ENCODE assay signal across 8 mouse cellular contexts in genomic region chr2:118728337-118728736, GRCm38 (mm10). TPM values are rescaled to one million over a fixed set of nuclear protein-coding genes. Genes with fewer than 3 reads are reported as not detected.
DNase-seq lines count a peak whose midpoint lies in the region; ATAC-seq and TF ChIP-seq lines count a peak whose summit lies in the region.

TSS of gene Plcb2 (minus strand) at chr2:118728438.

- peaks cover 33% of the 10 kb centered on the region for H3K4me1 ChIP-seq in heart, embryonic 13.5 days
- peaks cover 6% of the 10 kb centered on the region; the same call in 1 of the 2 replicates for H3K4me1 ChIP-seq in bone marrow, adult 2 months (ENCODE audit: control insufficient read depth, insufficient read depth, low read length)
- peaks cover 34% of the 10 kb centered on the region for H3K4me1 ChIP-seq in limb, embryonic 15.5 days
- H3K4me1 ChIP-seq in forebrain, postnatal 0 days (ENCODE audit: insufficient read depth) = peaks cover 3% of the 10 kb centered on the region; the same call in 1 of the 2 replicates
- H3K4me1 ChIP-seq in forebrain, embryonic 16.5 days (replicated peaks; ENCODE audit: control insufficient read depth, insufficient read depth, low read length) = peaks cover 16% of the 10 kb centered on the region

- no peak for ATAC-seq in heart, embryonic 13.5 days (ENCODE audit: extremely low read depth, insufficient number of reproducible peaks, low FRiP score, low TSS enrichment)
- no peak for ATAC-seq in limb, embryonic 15.5 days (ENCODE audit: insufficient number of reproducible peaks, low FRiP score, low TSS enrichment, low read depth)
- no peak for ATAC-seq in forebrain, postnatal 0 days
- no peak for ATAC-seq in forebrain, embryonic 16.5 days
- no peak for ATAC-seq in megakaryocyte-erythroid progenitor cell, adult 5-6 weeks (replicated peaks; ENCODE audit: low FRiP score, low TSS enrichment, poor library complexity, severe bottlenecking)

- H3K27me3 ChIP-seq in heart, embryonic 13.5 days (replicated peaks) = peaks cover 57% of the 10 kb centered on the region
- H3K27me3 ChIP-seq in limb, embryonic 15.5 days = peaks cover 31% of the 10 kb centered on the region
- H3K27me3 ChIP-seq in forebrain, postnatal 0 days (ENCODE audit: insufficient read depth, low read length) = no peaks in the 10 kb centered on the region
- H3K27me3 ChIP-seq in forebrain, embryonic 16.5 days (replicated peaks; ENCODE audit: control insufficient read depth, insufficient read depth, low read length) = no peaks in the 10 kb centered on the region

- peak within 1 kb of the TSS; percentile 42 for H3K4me2 ChIP-seq in heart, embryonic 13.5 days
- no peak within 1 kb of the TSS for H3K4me2 ChIP-seq in limb, embryonic 15.5 days
- no peak within 1 kb of the TSS for H3K4me2 ChIP-seq in forebrain, postnatal 0 days (ENCODE audit: low read depth)
- H3K4me2 ChIP-seq in forebrain, embryonic 16.5 days (ENCODE audit: low read length) = no peak within 1 kb of the TSS

- no peak for DNase-seq in heart, postnatal 4 days
- peak; percentile 39 to 62 for DNase-seq in spleen, postnatal 10 days (ENCODE audit: low spot score in 2 of 2)
- DNase-seq in forebrain, postnatal 0 days = no peak

- peak within 1 kb of the TSS; percentile 45 for H3K9ac ChIP-seq in heart, embryonic 13.5 days
- 0 out of 2 replicates have a peak within 1 kb of the TSS, but pooled peaks have one; percentile 17 for H3K9ac ChIP-seq in limb, embryonic 15.5 days
- H3K9ac ChIP-seq in forebrain, postnatal 0 days = no peak within 1 kb of the TSS
- no peak within 1 kb of the TSS for H3K9ac ChIP-seq in forebrain, embryonic 16.5 days (replicated peaks; ENCODE audit: low read depth, low read length)

- H3K4me3 ChIP-seq in heart, embryonic 13.5 days = no peak within 1 kb of the TSS
- H3K4me3 ChIP-seq in bone marrow, adult 2 months (replicated peaks; ENCODE audit: control insufficient read depth, low read depth, low read length) = peak within 1 kb of the TSS; percentile 93
- H3K4me3 ChIP-seq in limb, embryonic 15.5 days = no peak within 1 kb of the TSS
- H3K4me3 ChIP-seq in forebrain, postnatal 0 days (ENCODE audit: low read depth, low read length) = no peak within 1 kb of the TSS
- H3K4me3 ChIP-seq in forebrain, embryonic 16.5 days (replicated peaks; ENCODE audit: low read length) = no peak within 1 kb of the TSS

- no peaks in the 10 kb centered on the region for H3K36me3 ChIP-seq in heart, embryonic 13.5 days
- no peaks in the 10 kb centered on the region for H3K36me3 ChIP-seq in limb, embryonic 15.5 days
- no peaks in the 10 kb centered on the region for H3K36me3 ChIP-seq in forebrain, postnatal 0 days (ENCODE audit: insufficient read depth)
- H3K36me3 ChIP-seq in forebrain, embryonic 16.5 days (ENCODE audit: control insufficient read depth, insufficient read depth) = no peaks in the 10 kb centered on the region

- no peak for TF ChIP-seq CTCF in bone marrow, adult 2 months (IDR thresholded peaks at IDR 0.05; ENCODE audit: control insufficient read depth, insufficient read depth, low read length)
- TF ChIP-seq CTCF in forebrain, postnatal 0 days (IDR thresholded peaks at IDR 0.05; ENCODE audit: low read depth) = no peak

- no peaks in the 10 kb centered on the region for H3K9me3 ChIP-seq in heart, embryonic 13.5 days
- no peaks in the 10 kb centered on the region for H3K9me3 ChIP-seq in limb, embryonic 15.5 days
- H3K9me3 ChIP-seq in forebrain, postnatal 0 days (ENCODE audit: low read length) = no peaks in the 10 kb centered on the region
- no peaks in the 10 kb centered on the region for H3K9me3 ChIP-seq in forebrain, embryonic 16.5 days (ENCODE audit: control insufficient read depth, low read length)

- H3K27ac ChIP-seq in heart, embryonic 13.5 days (replicated peaks) = peak within 1 kb of the TSS; percentile 62
- H3K27ac ChIP-seq in bone marrow, adult 2 months (ENCODE audit: control insufficient read depth, insufficient read depth, low read depth, low read length, poor library complexity) = peak within 1 kb of the TSS; percentile 92
- H3K27ac ChIP-seq in limb, embryonic 15.5 days = no peak within 1 kb of the TSS
- no peak within 1 kb of the TSS for H3K27ac ChIP-seq in forebrain, postnatal 0 days (ENCODE audit: low read depth, low read length)
- no peak within 1 kb of the TSS for H3K27ac ChIP-seq in forebrain, embryonic 16.5 days (ENCODE audit: low read length)

- peak; percentile 58; the same call in 1 of the 2 replicates for TF ChIP-seq POLR2A in bone marrow, adult 2 months (IDR thresholded peaks at IDR 0.05; ENCODE audit: borderline replicate concordance, control insufficient read depth, low read depth, low read length)

- 18% methylated on average over 7 of the region's 7 CpGs for WGBS in heart, embryonic 13.5 days
- 4% methylated on average over 7 of the region's 7 CpGs for WGBS in bone marrow, adult 2 months
- WGBS in limb, embryonic 15.5 days = 12% methylated on average over 7 of the region's 7 CpGs
- WGBS in forebrain, postnatal 0 days = 29% methylated on average over 7 of the region's 7 CpGs
- WGBS in forebrain, embryonic 16.5 days = 26% methylated on average over 7 of the region's 7 CpGs

RNA-seq across cellular contexts. Expression of gene Plcb2, which starts in this region (rescaled TPM):
- polyA plus RNA-seq in heart, embryonic 13.5 days (2015; fragmentation: Nextera tagmentation; extraction: Ambion mirVana) = 0.94 and 1.6 TPM in 2 replicates
- total RNA-seq in heart, postnatal 4 days (2021) = 1 to 10 TPM; 1.3 to 1.7 TPM
- 33.7 and 84.6 TPM in 2 replicates for polyA plus RNA-seq in bone marrow, adult 2 months (2011; ENCODE audit: insufficient read depth, insufficient read length, low replicate concordance, missing spikeins)
- 1.4 and 1.6 TPM in 2 replicates for polyA plus RNA-seq in limb, embryonic 15.5 days (2015; fragmentation: Nextera tagmentation; extraction: Ambion mirVana)
- total RNA-seq in forebrain, postnatal 0 days (2014; rRNA removed) = 0.92 and 1.1 TPM in 2 replicates
- polyA plus RNA-seq in forebrain, postnatal 0 days (2015; fragmentation: Nextera tagmentation; extraction: Ambion mirVana) = 0.52 and 0.83 TPM in 2 replicates
- polyA plus RNA-seq in forebrain, embryonic 16.5 days (2015; fragmentation: Nextera tagmentation; extraction: Ambion mirVana) = 0.63 and 1.2 TPM in 2 replicates
- 12.9 and 24.3 TPM in 2 replicates for total RNA-seq in megakaryocyte-erythroid progenitor cell, adult 5-6 weeks (2014; fragmentation: Nextera tagmentation)
- total RNA-seq in megakaryocyte-erythroid progenitor cell, adult 5-6 weeks (2017) = 6.2 and 16.3 TPM in 2 replicates

Comparison
In these comparisons a context has a peak if more than half of its experiments do, and no peak if none do; other contexts are left out.
1. RNA of gene Plcb2 (polyA plus RNA-seq): 33.7 to 84.6 TPM in bone marrow, adult 2 months; 1.4 to 1.6 TPM in limb, embryonic 15.5 days, 0.63 to 1.2 TPM in forebrain, embryonic 16.5 days, 0.94 to 1.6 TPM in heart, embryonic 13.5 days and 0.52 to 0.83 TPM in forebrain, postnatal 0 days; every median in the first group is over 10 times any median in the second.
2. H3K27ac ChIP-seq: peak in heart, embryonic 13.5 days (single experiment) and bone marrow, adult 2 months (single experiment); none in limb, embryonic 15.5 days (single experiment), forebrain, postnatal 0 days (single experiment) and forebrain, embryonic 16.5 days (single experiment).
3. H3K9ac ChIP-seq: peak in heart, embryonic 13.5 days (single experiment) and limb, embryonic 15.5 days (single experiment); none in forebrain, postnatal 0 days (single experiment) and forebrain, embryonic 16.5 days (single experiment).
4. DNase-seq: peak in spleen, postnatal 10 days (2 of 2); none in heart, postnatal 4 days (single experiment) and forebrain, postnatal 0 days (single experiment).